Mouse (Mus musculus): Measurements from ENCODE around the gene Lrrc46.

DNA sequence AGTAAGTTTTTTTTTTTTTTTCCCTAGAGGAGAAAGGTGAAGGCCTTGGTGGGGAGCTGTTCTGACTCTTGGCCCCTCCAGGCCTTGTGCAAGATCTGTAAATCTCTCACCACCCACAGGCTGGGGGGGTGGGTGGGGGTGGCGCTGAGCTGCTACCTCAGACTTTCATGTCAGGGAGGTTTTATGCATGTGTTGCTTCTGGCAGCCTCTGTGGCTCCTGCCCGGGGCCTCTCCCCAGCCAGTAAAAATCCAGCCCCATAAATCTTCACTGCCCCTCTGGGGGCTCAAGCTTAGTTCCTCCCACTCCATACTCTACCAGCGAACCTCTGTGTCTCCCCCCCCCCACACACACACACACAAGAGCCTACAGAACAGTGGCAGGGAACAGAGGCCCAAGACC is 54.7 kb downstream of the Lrrc46 start:
- TF ChIP-seq CTCF (IDR thresholded peaks at IDR 0.05; ENCODE audit: control insufficient read depth, insufficient read depth, insufficient replicate concordance, low read depth, low read length) (no peak), POLR2A (IDR thresholded peaks at IDR 0.05; ENCODE audit: control insufficient read depth, low read depth, low read length) (no peak)

Data from testis, adult 2 months (tissue).